ENCODE assay signal across 24 mouse cellular contexts in the genomic region with DNA sequence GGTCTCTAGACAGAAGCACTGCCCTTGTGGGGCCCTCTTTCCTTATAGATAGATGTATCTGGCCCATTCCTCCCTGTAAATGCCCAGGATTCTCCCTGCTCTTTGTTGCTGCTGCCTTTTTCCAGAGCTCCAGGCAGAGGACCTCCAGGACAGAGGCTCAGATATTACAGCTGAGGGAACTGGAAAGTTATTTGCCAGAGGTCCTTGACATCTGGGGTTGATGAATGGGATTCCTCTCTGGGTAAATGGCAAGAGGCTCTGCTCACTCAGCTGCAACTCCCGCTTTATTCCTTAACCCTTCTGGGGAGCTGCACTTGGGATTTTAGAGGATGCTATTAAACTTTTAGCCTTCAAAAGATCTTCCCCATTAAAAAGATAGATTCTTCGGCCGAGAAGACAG. TPM values are rescaled to one million over a fixed set of nuclear protein-coding genes. Genes with fewer than 3 reads are reported as not detected.
DNase-seq lines count a peak whose midpoint lies in the region; TF ChIP-seq lines count a peak whose summit lies in the region.
"Had no signal": no experiment of that assay in that cellular context is flagged by ENCODE, and none has a peak within 500 bp of the region (broad histone marks: within the 10 kb centered on the region; RNA-seq: fewer than 3 reads in every experiment).

No protein-coding gene starts in this region.

- intact Hi-C loops in left cerebral cortex, adult 2 months (cut with DNase I): no loop called here

- no peak for TF ChIP-seq CTCF in left cerebral cortex, adult 2 months (IDR thresholded peaks at IDR 0.05)

- H3K27ac ChIP-seq in left cerebral cortex, adult 2 months: no peak overlapping the region
- H3K27ac ChIP-seq: embryonic facial prominence, embryonic 13.5 days; embryonic facial prominence, embryonic 15.5 days; forebrain, embryonic 10.5 days; forebrain, embryonic 12.5 days had no signal

- H3K4me3 ChIP-seq in left cerebral cortex, adult 2 months: no peak overlapping the region
- H3K4me3 ChIP-seq: embryonic facial prominence, embryonic 13.5 days; embryonic facial prominence, embryonic 15.5 days; erythroblast, embryonic 14.5 days; forebrain, embryonic 10.5 days; forebrain, embryonic 12.5 days had no signal

- peak; percentile 43 to 82 for DNase-seq in adrenal gland, adult (ENCODE audit: inconsistent age in 2 of 2, low spot score in 1 of 2)
- no peak for DNase-seq in adrenal gland, postnatal 25 days
- peak; percentile 23 for DNase-seq in adrenal gland, adult 8-10 months
- no peak for DNase-seq in adrenal gland, postnatal 4 days (ENCODE audit: low spot score in 2 of 2)
- DNase-seq in adrenal gland, postnatal 10 days: peak; percentile 31
- DNase-seq in adrenal gland, postnatal 36 days: peak; percentile 27 to 48
- no peak for DNase-seq in left cerebral cortex, adult 2 months (ENCODE audit: extremely low spot score in 1 of 2, low spot score in 2 of 2)
- DNase-seq in layer of hippocampus, postnatal 25 days (ENCODE audit: extremely low spot score in 1 of 2, low spot score in 1 of 2): no peak
- DNase-seq: B cell, adult 2 months; cerebellum, adult 11 months; cerebellum, adult 18-20 months; cerebellum, adult 8-10 months; cerebellum, adult 9-11 months; cerebellum, postnatal 14 days; cerebellum, postnatal 36 days; embryo, embryonic 11 days had no signal

RNA-seq across cellular contexts. Expression of gene Pth2r, which starts 26.6 kb away (rescaled TPM):
- total RNA-seq in adrenal gland, postnatal 25 days (2021): not detected in 2 replicates
- not detected for total RNA-seq in adrenal gland, adult 8-10 months (2022)
- not detected for total RNA-seq in adrenal gland, postnatal 4 days (2021)
- total RNA-seq in adrenal gland, postnatal 10 days (2021): not detected
- not detected for total RNA-seq in adrenal gland, postnatal 36 days (2021)
- 1 to 10 TPM; 1.4 to 1.8 TPM for total RNA-seq in left cerebral cortex, adult 2 months (2021)
- total RNA-seq in layer of hippocampus, postnatal 25 days (2021): under 1 TPM; 0.32 to 0.45 TPM
- total RNA-seq: CH12.LX; common myeloid progenitor, adult 5-6 weeks; G1E had no signal

Comparison
In these comparisons a context has a peak if more than half of its experiments do, and no peak if none do; other contexts are left out.
1. DNase-seq: peak in adrenal gland, adult (2 of 2), adrenal gland, adult 8-10 months (single experiment), adrenal gland, postnatal 10 days (single experiment) and adrenal gland, postnatal 36 days (2 of 2); none in adrenal gland, postnatal 25 days (single experiment), adrenal gland, postnatal 4 days (0 of 2), left cerebral cortex, adult 2 months (0 of 2) and layer of hippocampus, postnatal 25 days (0 of 2).